Mouse (Mus musculus): ENCODE data around the gene Fam102a.

The Fam102a gene

GRCm38 (mm10) chr2:32514335-32514734 is 20.8 kb upstream of the Fam102a start:
- peak; percentile 77 for DNase-seq (ENCODE audit: low read depth, low spot score)

- DNase-seq (ENCODE audit: low read depth, low spot score), result no peak
Measured at GRCm38 (mm10) chr2:32517233-32517867, 17.8 kb upstream of the Fam102a start.

GRCm38 (mm10) chr2:32520034-32520990 is 14.8 kb upstream of the Fam102a start:
- DNase-seq (ENCODE audit: low read depth, low spot score), result peak; percentile 60

- no peak for DNase-seq (ENCODE audit: low read depth, low spot score)
Measured at GRCm38 (mm10) chr2:32524536-32525031, 10.5 kb upstream of the Fam102a start.

- DNase-seq (ENCODE audit: low read depth, low spot score), result no peak
Measured at GRCm38 (mm10) chr2:32525816-32526215, 9.3 kb upstream of the Fam102a start.

GRCm38 (mm10) chr2:32527468-32527966 is 7.6 kb upstream of the Fam102a start:
- DNase-seq (ENCODE audit: low read depth, low spot score), result no peak

GRCm38 (mm10) chr2:32528326-32528725 is 6.8 kb upstream of the Fam102a start:
- no peak for DNase-seq (ENCODE audit: low read depth, low spot score)

GRCm38 (mm10) chr2:32530479-32530878 is 4.7 kb upstream of the Fam102a start:
- no peak for DNase-seq (ENCODE audit: low read depth, low spot score)

GRCm38 (mm10) chr2:32533163-32533562 is 2.0 kb upstream of the Fam102a start:
- DNase-seq (ENCODE audit: low read depth, low spot score), result no peak

- DNase-seq (ENCODE audit: low read depth, low spot score), result peak; percentile 72
Measured at GRCm38 (mm10) chr2:32534061-32534732, 935 bp upstream of the Fam102a start.

- DNase-seq (ENCODE audit: low read depth, low spot score), result peak; percentile 92
Measured at GRCm38 (mm10) chr2:32535501-32535991, 414 bp downstream of the Fam102a start.

- peak; percentile 31 for DNase-seq (ENCODE audit: low read depth, low spot score)
Measured at GRCm38 (mm10) chr2:32536086-32536633, 1.0 kb downstream of the Fam102a start.

- no peak for DNase-seq (ENCODE audit: low read depth, low spot score)
Measured at GRCm38 (mm10) chr2:32536634-32537359, 1.7 kb downstream of the Fam102a start.

GRCm38 (mm10) chr2:32537360-32537905 is 2.3 kb downstream of the Fam102a start:
- peak; percentile 26 for DNase-seq (ENCODE audit: low read depth, low spot score)

GRCm38 (mm10) chr2:32537941-32538340 is 2.8 kb downstream of the Fam102a start:
- no peak for DNase-seq (ENCODE audit: low read depth, low spot score)

- peak; percentile 62 for DNase-seq (ENCODE audit: low read depth, low spot score)
Measured at GRCm38 (mm10) chr2:32538461-32538860, 3.3 kb downstream of the Fam102a start.

- peak; percentile 36 for DNase-seq (ENCODE audit: low read depth, low spot score)
Measured at GRCm38 (mm10) chr2:32539452-32539981, 4.4 kb downstream of the Fam102a start.

GRCm38 (mm10) chr2:32541333-32541908 is 6.3 kb downstream of the Fam102a start:
- DNase-seq (ENCODE audit: low read depth, low spot score), result peak; percentile 35

- peak; percentile 93 for DNase-seq (ENCODE audit: low read depth, low spot score)
Measured at GRCm38 (mm10) chr2:32541986-32542573, 6.9 kb downstream of the Fam102a start.
